Mouse (Mus musculus) lung, adult 2 months (tissue): ENCODE measurements around the gene Erp29.

Source experiments
- CTCF ChIP-seq: fragments of 200-500 bp; IDR thresholded peaks from 2 replicates; pipeline ENCODE4 v1.5.1; 2011; ENCODE audit warnings: mild to moderate bottlenecking, low read length, control low read depth; ENCODE audit not compliant: insufficient read depth
- POLR2A ChIP-seq: fragments of 200-500 bp; IDR thresholded peaks from 2 replicates; pipeline ENCODE4 v1.6.1; 2011; ENCODE audit warnings: low read depth, mild to moderate bottlenecking, control low read depth, low read length, borderline replicate concordance; ENCODE audit errors: extremely low read depth

GRCm38 (mm10) chr5:121449976-121450375 lies 2.3 kb downstream of the Erp29 start:
- TF ChIP-seq POLR2A (no peak), CTCF (no peak)
